Mouse (Mus musculus) ES-E14 (cell line): ENCODE results near the gene 1700029P11Rik. TPM values are rescaled to one million over a fixed set of nuclear protein-coding genes. Genes with fewer than 3 reads are reported as not detected.
"Not testable (repeated sequence)": the region's sequence is repeated elsewhere in the genome, so short reads cannot be mapped to it uniquely, and the experiment has no call there.

ENCODE experiments used
- DNase-seq: peaks from one replicate; pipeline ENCODE4 v3.0.0-alpha.2; 2013; ENCODE audit warnings: low read depth, low spot score
- H3K27ac ChIP-seq: 2 replicates; pipeline ENCODE4 v1.5.1; 2012; ENCODE audit warnings: low read depth, mild to moderate bottlenecking, low read length, moderate library complexity, mixed read lengths; ENCODE audit not compliant: poor library complexity, insufficient read depth, severe bottlenecking
- H3K36me3 ChIP-seq: 2 replicates; pipeline ENCODE4 v1.6.1; 2012; ENCODE audit warnings: mild to moderate bottlenecking, low read length, moderate library complexity, mixed read lengths; ENCODE audit not compliant: control insufficient read depth, poor library complexity, insufficient read depth, severe bottlenecking
- H3K4me1 ChIP-seq, 2 experiments: fragments of 150-350 bp in 1 of 2; sonication (generic) in 1 of 2; 2 replicates each; pipeline ENCODE4 v1.6.1; 2012; ENCODE audit warnings: low read length in 2 of 2, mild to moderate bottlenecking in 1 of 2, mixed read lengths in 1 of 2; ENCODE audit not compliant: control insufficient read depth in 2 of 2, insufficient read depth in 2 of 2, poor library complexity in 1 of 2
- H3K4me3 ChIP-seq, 2 experiments: fragments of 150-350 bp in 1 of 2; sonication (generic) in 1 of 2; 2 replicates each; pipeline ENCODE4 v1.5.1; 2012; ENCODE audit warnings: low read length in 2 of 2, low read depth in 1 of 2, mild to moderate bottlenecking in 1 of 2, mixed read lengths in 1 of 2; ENCODE audit not compliant: insufficient read depth in 1 of 2, poor library complexity in 1 of 2, severe bottlenecking in 1 of 2
- H3K9ac ChIP-seq: 2 replicates; pipeline ENCODE4 v1.6.1; 2012; ENCODE audit warnings: low read depth, mild to moderate bottlenecking, low read length, mixed read lengths; ENCODE audit not compliant: poor library complexity, insufficient read depth, severe bottlenecking
- H3K9me3 ChIP-seq: fragments of 150-350 bp; sonication (generic); 2 replicates; pipeline ENCODE4 v1.6.1; 2012; ENCODE audit warnings: low read depth, mild to moderate bottlenecking, low read length; ENCODE audit not compliant: control insufficient read depth, insufficient read depth
- CHD2 ChIP-seq: IDR thresholded peaks from 2 replicates; pipeline ENCODE4 v1.6.1; 2014; ENCODE audit warnings: mild to moderate bottlenecking, low read depth, low read length, inconsistent platforms
- HCFC1 ChIP-seq: IDR thresholded peaks from 2 replicates; pipeline ENCODE4 v1.6.1; 2012; ENCODE audit warnings: low read length, inconsistent platforms, borderline replicate concordance; ENCODE audit not compliant: insufficient read depth
- MAFK ChIP-seq: IDR thresholded peaks from 2 replicates; pipeline ENCODE4 v1.6.1; 2014; ENCODE audit warnings: mild to moderate bottlenecking, low read depth, low read length, inconsistent platforms; ENCODE audit not compliant: insufficient read depth
- ZC3H11A ChIP-seq: IDR thresholded peaks from 2 replicates; pipeline ENCODE4 v1.6.1; 2012; ENCODE audit warnings: low read depth, mild to moderate bottlenecking, inconsistent platforms, low read length, borderline replicate concordance
- ZNF384 ChIP-seq: IDR thresholded peaks from 2 replicates; pipeline ENCODE4 v1.6.1; 2012; ENCODE audit warnings: low read depth, low read length, inconsistent platforms
- in situ Hi-C, 2 experiments: fragments of 600-800 bp; cut with MboI; formaldehyde crosslinking; loops; one replicate each; pipeline ENCODE4 v1.15.1; 2025; ENCODE audit warnings: low sequenced_read_pairs in 2 of 2, inconsistent platforms in 1 of 2; ENCODE audit not compliant: unreplicated experiment in 2 of 2
- total RNA-seq: library from RNA; depleted of rRNA; stranded (reverse); fragments of 300-350 nt; gene quantifications from 2 replicates; pipeline ENCODE4 v1.2.3, GENCODE M21; 2012

Gene 1700029P11Rik
- total RNA-seq, 1 experiment, result 29.9 TPM

DNA sequence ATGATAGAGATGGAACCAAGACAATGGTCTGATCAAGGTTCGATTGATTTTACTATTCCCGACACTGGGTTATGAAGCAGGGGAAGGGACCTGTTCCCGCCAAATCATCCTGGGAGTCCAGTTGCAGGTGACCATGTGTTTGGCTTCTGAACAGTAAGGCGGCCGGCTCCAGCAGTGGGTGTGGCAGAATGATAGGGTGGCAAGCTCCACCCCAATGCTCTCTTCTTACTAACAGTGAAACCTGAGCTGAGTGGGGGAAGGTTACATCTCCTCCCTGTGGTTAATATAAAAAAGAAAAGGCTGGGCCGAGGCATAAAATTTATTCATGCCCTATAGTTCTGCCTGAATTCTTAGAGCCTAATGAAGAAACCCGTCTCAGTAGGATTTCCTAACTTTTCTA, 11.2 kb upstream of the 1700029P11Rik start:
- H3K4me1 ChIP-seq, result peaks cover 4 to 13% of the 10 kb centered on the region in 2 experiments; a peak in 1 of 4 replicates
- peak overlapping the region; percentile 95 for H3K27ac ChIP-seq
- no peaks in the 10 kb centered on the region for H3K36me3 ChIP-seq
- TF ChIP-seq ZNF384 (no peak), MAFK (no peak), CHD2 (no peak), ZC3H11A (no peak), HCFC1 (no peak)
- peak; percentile 69 for DNase-seq
- in situ Hi-C loops, result no loop called here
- no peak overlapping the region for H3K4me3 ChIP-seq
- H3K9me3 ChIP-seq, result peaks cover 8% of the 10 kb centered on the region
- peak overlapping the region; percentile 10; the same call in 1 of the 2 replicates for H3K9ac ChIP-seq

DNA sequence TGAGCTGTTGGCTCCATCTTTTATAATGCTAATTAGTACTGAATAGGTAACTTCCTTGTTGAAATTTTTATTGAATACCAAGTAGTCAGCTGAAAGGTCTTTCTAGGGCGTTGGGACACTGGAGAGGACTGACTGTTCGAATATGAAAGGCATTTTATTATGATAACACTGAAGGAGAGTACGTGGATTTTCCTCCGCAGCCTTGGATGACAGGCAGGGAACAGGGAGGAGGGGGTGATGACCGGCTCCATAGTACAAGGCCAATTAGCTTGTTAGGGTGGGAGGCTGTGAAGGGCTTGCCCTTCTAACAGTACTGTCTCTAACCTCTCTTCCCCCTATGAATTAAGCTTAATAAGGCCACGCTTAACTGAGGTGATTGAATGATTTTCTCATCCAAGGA, 10.7 kb upstream of the 1700029P11Rik start:
- H3K9ac ChIP-seq, H3K4me3 ChIP-seq, H3K36me3 ChIP-seq, H3K9me3 ChIP-seq, in situ Hi-C loops, DNase-seq: not testable (repeated sequence)
- Histone ChIP-seq H3K4me1 (peaks cover 4 to 13% of the 10 kb centered on the region in 2 experiments; a peak in 1 of 4 replicates), H3K27ac (peak overlapping the region; percentile 90)

GRCm38 (mm10) chr15:81970498-81970897, 9.8 kb upstream of the 1700029P11Rik start:
- H3K4me1 ChIP-seq, result peaks cover 4 to 13% of the 10 kb centered on the region in 2 experiments; a peak in 1 of 4 replicates
- peak overlapping the region; percentile 90; the same call in 1 of the 2 replicates for H3K27ac ChIP-seq
- in situ Hi-C loops, H3K36me3 ChIP-seq, H3K4me3 ChIP-seq, DNase-seq, H3K9me3 ChIP-seq, H3K9ac ChIP-seq: not testable (repeated sequence)

DNA sequence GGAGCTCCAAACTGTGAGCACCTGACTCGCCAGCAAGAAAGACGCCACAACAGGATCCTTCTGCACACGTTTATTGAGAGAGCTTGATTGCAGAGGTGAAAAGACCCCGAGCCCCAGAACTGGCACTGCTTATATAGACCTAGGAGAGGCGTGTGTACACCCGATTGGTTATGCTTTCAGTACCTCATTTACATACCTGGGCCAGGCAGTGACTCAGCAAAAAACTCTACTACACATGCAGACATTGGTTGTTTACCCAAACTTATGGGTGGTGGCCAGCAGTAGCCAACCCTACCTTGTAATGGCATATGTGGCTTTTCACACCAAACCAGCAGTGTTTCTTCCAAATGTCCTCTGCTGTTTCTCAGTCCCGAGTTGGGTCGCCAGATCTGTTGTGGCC, 5.2 kb upstream of the 1700029P11Rik start:
- in situ Hi-C loops, H3K36me3 ChIP-seq, H3K4me3 ChIP-seq, H3K4me1 ChIP-seq, DNase-seq, H3K9ac ChIP-seq: not testable (repeated sequence)
- H3K9me3 ChIP-seq, result peaks cover 12% of the 10 kb centered on the region
- TF ChIP-seq MAFK, result peak; percentile 87
- H3K27ac ChIP-seq, result peak overlapping the region; percentile 76

DNA sequence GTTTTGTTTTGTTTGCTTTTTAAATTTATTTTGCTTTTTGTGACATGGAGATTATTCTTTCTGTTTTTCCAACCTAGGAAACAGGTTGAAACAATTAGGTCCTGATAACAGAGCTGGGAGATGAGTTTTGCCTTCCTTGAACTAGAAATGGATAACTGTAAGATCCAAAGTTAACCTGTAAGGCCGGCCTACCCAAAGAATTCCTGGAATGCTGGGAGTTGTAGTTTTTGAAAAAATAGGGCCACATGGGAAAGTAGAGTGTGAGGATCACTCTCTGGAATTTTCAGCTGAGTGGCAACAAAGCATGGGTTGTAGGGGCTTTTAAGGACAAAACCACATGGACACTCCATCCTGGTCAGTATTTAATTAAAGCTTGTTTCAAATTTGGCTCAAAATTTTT, 1.8 kb downstream of the 1700029P11Rik start:
- DNase-seq, result no peak
- in situ Hi-C loops, result no loop called here
- Histone ChIP-seq H3K4me3 (no peak overlapping the region), H3K9me3 (no peaks in the 10 kb centered on the region), H3K27ac (no peak overlapping the region), H3K9ac (no peak overlapping the region), H3K4me1 (no peaks in the 10 kb centered on the region), H3K36me3 (no peaks in the 10 kb centered on the region)
- TF ChIP-seq ZC3H11A (no peak), HCFC1 (peak; percentile 86)
